ENCODE assay signal across 7 mouse cellular contexts in the genomic region with DNA sequence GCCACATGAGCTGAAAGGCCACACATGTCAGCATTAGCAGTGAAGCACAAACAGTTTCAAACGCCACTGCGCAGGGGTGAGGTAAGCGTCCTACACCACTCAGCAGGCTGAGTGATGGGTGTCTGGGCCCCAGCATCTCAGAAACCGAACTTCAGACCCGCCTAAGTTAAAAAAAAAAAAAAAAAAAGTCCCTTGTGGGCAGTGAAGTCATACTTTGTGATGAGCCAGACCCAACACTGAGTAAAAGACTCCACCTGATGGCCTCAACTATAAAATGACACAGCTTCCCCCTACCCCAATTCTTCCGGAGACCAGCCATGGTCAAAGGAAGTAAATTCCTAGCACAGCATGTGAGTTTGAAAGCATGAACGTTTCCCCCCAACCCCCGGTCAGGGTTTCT. TPM values are rescaled to one million over a fixed set of nuclear protein-coding genes. Genes with fewer than 3 reads are reported as not detected.
DNase-seq lines count a peak whose midpoint lies in the region; ATAC-seq and TF ChIP-seq lines count a peak whose summit lies in the region.

No protein-coding gene starts in this region.

- no peak for TF ChIP-seq POLR2A in testis, adult 2 months (IDR thresholded peaks at IDR 0.05; ENCODE audit: control insufficient read depth, low read depth, low read length)

- H3K4me3 ChIP-seq in testis, adult 2 months (ENCODE audit: control insufficient read depth, low read depth, low read length) = peak overlapping the region; percentile 10
- H3K4me3 ChIP-seq in forebrain, embryonic 14.5 days (ENCODE audit: low read depth, low read length) = peak overlapping the region; percentile 71
- peak overlapping the region; percentile 93 for H3K4me3 ChIP-seq in liver, embryonic 13.5 days (replicated peaks)

- DNase-seq in testis, postnatal 14 days (ENCODE audit: low spot score) = no peak
- DNase-seq in forebrain, embryonic 14.5 days (ENCODE audit: low spot score) = no peak
- no peak for DNase-seq in liver, embryonic 13.5 days
- no peak for DNase-seq in left cerebral cortex, postnatal 4 days
- no peak for DNase-seq in embryo, embryonic 9.5 days (ENCODE audit: extremely low spot score)
- no peak for DNase-seq in right cerebral cortex, postnatal 25 days

- no peak for TF ChIP-seq CTCF in testis, adult 2 months (IDR thresholded peaks at IDR 0.05; ENCODE audit: control insufficient read depth, insufficient read depth, insufficient replicate concordance, low read depth, low read length)

- no peaks in the 10 kb centered on the region for H3K9me3 ChIP-seq in forebrain, embryonic 14.5 days (replicated peaks; ENCODE audit: control insufficient read depth, low read length)
- H3K9me3 ChIP-seq in liver, embryonic 13.5 days (replicated peaks) = no peaks in the 10 kb centered on the region

- no peaks in the 10 kb centered on the region for H3K27me3 ChIP-seq in testis, adult 2 months (ENCODE audit: control insufficient read depth, insufficient read depth, low read length)
- H3K27me3 ChIP-seq in forebrain, embryonic 14.5 days (replicated peaks; ENCODE audit: control insufficient read depth, insufficient read depth, low read length) = no peaks in the 10 kb centered on the region
- no peaks in the 10 kb centered on the region for H3K27me3 ChIP-seq in liver, embryonic 13.5 days

- WGBS in forebrain, embryonic 14.5 days = 37% methylated on average over 8 of the region's 8 CpGs
- WGBS in liver, embryonic 13.5 days (ENCODE audit: insufficient replicate concordance) = 16% methylated on average over 8 of the region's 8 CpGs

- peak overlapping the region; percentile 94 for H3K4me2 ChIP-seq in forebrain, embryonic 14.5 days (ENCODE audit: low read length)
- peak overlapping the region; percentile 94 for H3K4me2 ChIP-seq in liver, embryonic 13.5 days

- ATAC-seq in forebrain, embryonic 14.5 days = no peak
- no peak for ATAC-seq in liver, embryonic 13.5 days (ENCODE audit: low read depth)

- peaks cover 13% of the 10 kb centered on the region for H3K4me1 ChIP-seq in testis, adult 2 months (ENCODE audit: control insufficient read depth, insufficient read depth, low read length)
- peaks cover 22% of the 10 kb centered on the region for H3K4me1 ChIP-seq in forebrain, embryonic 14.5 days (ENCODE audit: control insufficient read depth, insufficient read depth, low read length)
- H3K4me1 ChIP-seq in liver, embryonic 13.5 days (replicated peaks) = peaks cover 84% of the 10 kb centered on the region

- H3K9ac ChIP-seq in forebrain, embryonic 14.5 days (ENCODE audit: low read length) = 0 out of 2 replicates have a peak overlapping the region, but pooled peaks have one; percentile 13
- peak overlapping the region; percentile 88 for H3K9ac ChIP-seq in liver, embryonic 13.5 days

- intact Hi-C loops in left cerebral cortex, postnatal 4 days (cut with DNase I) = no loop called here

- no peak overlapping the region for H3K27ac ChIP-seq in testis, adult 2 months (ENCODE audit: control insufficient read depth, insufficient read depth, low read depth, low read length)
- H3K27ac ChIP-seq in forebrain, embryonic 14.5 days (ENCODE audit: low read depth, low read length) = no peak overlapping the region
- peak overlapping the region; percentile 86 for H3K27ac ChIP-seq in liver, embryonic 13.5 days

- H3K36me3 ChIP-seq in testis, adult 2 months (ENCODE audit: control insufficient read depth, insufficient read depth, low read length) = no peaks in the 10 kb centered on the region
- H3K36me3 ChIP-seq in forebrain, embryonic 14.5 days (ENCODE audit: control insufficient read depth, insufficient read depth, low read length) = peaks cover 46% of the 10 kb centered on the region
- H3K36me3 ChIP-seq in liver, embryonic 13.5 days = peaks cover 48% of the 10 kb centered on the region

RNA-seq across cellular contexts. Expression of a gene that starts 2.0 kb away (rescaled TPM):
- polyA plus RNA-seq in testis, adult 2 months (2012; rRNA removed) = 74.6 and 75.7 TPM in 2 replicates
- 142 and 144 TPM in 2 replicates for polyA plus RNA-seq in forebrain, embryonic 14.5 days (2014; fragmentation: Nextera tagmentation; extraction: Ambion mirVana)
- polyA plus RNA-seq in liver, embryonic 13.5 days (2015; fragmentation: Nextera tagmentation; extraction: Ambion mirVana) = 74.0 and 76.6 TPM in 2 replicates
- total RNA-seq in left cerebral cortex, postnatal 4 days (2021) = 10 to 100 TPM; 77.8 to 79.7 TPM

RNA-seq across cellular contexts. Expression of a gene that starts 2.3 kb away (rescaled TPM):
- 162 and 205 TPM in 2 replicates for polyA plus RNA-seq in testis, adult 2 months (2012; rRNA removed)
- polyA plus RNA-seq in forebrain, embryonic 14.5 days (2014; fragmentation: Nextera tagmentation; extraction: Ambion mirVana) = 779 and 875 TPM in 2 replicates
- 845 and 923 TPM in 2 replicates for polyA plus RNA-seq in liver, embryonic 13.5 days (2015; fragmentation: Nextera tagmentation; extraction: Ambion mirVana)
- total RNA-seq in left cerebral cortex, postnatal 4 days (2021) = 100 to 1,000 TPM; 436 to 486 TPM

RNA-seq across cellular contexts. Expression of a gene that starts 5.8 kb away (rescaled TPM):
- polyA plus RNA-seq in testis, adult 2 months (2012; rRNA removed) = 79.1 and 99.2 TPM in 2 replicates
- polyA plus RNA-seq in forebrain, embryonic 14.5 days (2014; fragmentation: Nextera tagmentation; extraction: Ambion mirVana) = 1.4 and 1.8 TPM in 2 replicates
- 0.66 and 0.76 TPM in 2 replicates for polyA plus RNA-seq in liver, embryonic 13.5 days (2015; fragmentation: Nextera tagmentation; extraction: Ambion mirVana)
- total RNA-seq in left cerebral cortex, postnatal 4 days (2021) = under 1 TPM; 0.46 to 0.58 TPM

Comparison
In these comparisons a context has a peak if more than half of its experiments do, and no peak if none do; other contexts are left out.
1. H3K4me3 ChIP-seq: peak in every context shown above with its lines; median percentile 93 in liver, embryonic 13.5 days; 71 in forebrain, embryonic 14.5 days; 10 in testis, adult 2 months.
2. RNA of a gene that starts 5.8 kb away (polyA plus RNA-seq): 79.1 to 99.2 TPM in testis, adult 2 months; 1.4 to 1.8 TPM in forebrain, embryonic 14.5 days and 0.66 to 0.76 TPM in liver, embryonic 13.5 days; every median in the first group is over 10 times any median in the second.